In genomic region chr17:56543684-56544224, GRCm38 (mm10) we compare ENCODE assay signal across 24 mouse cellular contexts. TPM values are rescaled to one million over a fixed set of nuclear protein-coding genes. Genes with fewer than 3 reads are reported as not detected.
DNase-seq lines count a peak whose midpoint lies in the region; ATAC-seq and TF ChIP-seq lines count a peak whose summit lies in the region.
"Had no signal": no experiment of that assay in that cellular context is flagged by ENCODE, and none has a peak within 500 bp of the region (broad histone marks: within the 10 kb centered on the region; RNA-seq: fewer than 3 reads in every experiment).

No protein-coding gene starts in this region.

- no peak overlapping the region for H3K4me2 ChIP-seq in forebrain, embryonic 12.5 days
- H3K4me2 ChIP-seq in forebrain, embryonic 14.5 days (ENCODE audit: low read length) = no peak overlapping the region
- H3K4me2 ChIP-seq in stomach, postnatal 0 days (replicated peaks; ENCODE audit: low read depth) = no peak overlapping the region
- H3K4me2 ChIP-seq: limb, embryonic 12.5 days; neural tube, embryonic 13.5 days had no signal

- WGBS in forebrain, embryonic 12.5 days = 87% methylated on average over 3 of the region's 3 CpGs
- WGBS in forebrain, embryonic 14.5 days = 82% methylated on average over 3 of the region's 3 CpGs
- WGBS in stomach, postnatal 0 days = 82% methylated on average over 3 of the region's 3 CpGs

- no peak for TF ChIP-seq EP300 in stomach, postnatal 0 days (optimal IDR thresholded peaks at IDR 0.05)

- no peak overlapping the region for H3K4me3 ChIP-seq in forebrain, embryonic 12.5 days (replicated peaks)
- no peak overlapping the region for H3K4me3 ChIP-seq in forebrain, embryonic 14.5 days (ENCODE audit: low read depth, low read length)
- H3K4me3 ChIP-seq in layer of hippocampus, adult 2 months = no peak overlapping the region
- no peak overlapping the region for H3K4me3 ChIP-seq in stomach, postnatal 0 days (ENCODE audit: low read depth, low read length)
- H3K4me3 ChIP-seq: limb, embryonic 12.5 days; neural tube, embryonic 13.5 days had no signal

- H3K27ac ChIP-seq in forebrain, embryonic 12.5 days = peak overlapping the region; percentile 77; the same call in 1 of the 2 replicates
- H3K27ac ChIP-seq in forebrain, embryonic 14.5 days (ENCODE audit: low read depth, low read length) = no peak overlapping the region
- no peak overlapping the region for H3K27ac ChIP-seq in layer of hippocampus, adult 2 months
- no peak overlapping the region for H3K27ac ChIP-seq in stomach, postnatal 0 days (replicated peaks)
- H3K27ac ChIP-seq: limb, embryonic 12.5 days; macrophage had no signal

- no peaks in the 10 kb centered on the region for H3K9me3 ChIP-seq in forebrain, embryonic 12.5 days
- no peaks in the 10 kb centered on the region for H3K9me3 ChIP-seq in forebrain, embryonic 14.5 days (replicated peaks; ENCODE audit: control insufficient read depth, low read length)
- no peaks in the 10 kb centered on the region for H3K9me3 ChIP-seq in stomach, postnatal 0 days (ENCODE audit: control insufficient read depth, low read length)
- H3K9me3 ChIP-seq: G1E; limb, embryonic 12.5 days; neural tube, embryonic 13.5 days had no signal

- H3K27me3 ChIP-seq in forebrain, embryonic 12.5 days = no peaks in the 10 kb centered on the region
- no peaks in the 10 kb centered on the region for H3K27me3 ChIP-seq in forebrain, embryonic 14.5 days (replicated peaks; ENCODE audit: control insufficient read depth, insufficient read depth, low read length)
- no peaks in the 10 kb centered on the region for H3K27me3 ChIP-seq in stomach, postnatal 0 days (ENCODE audit: control insufficient read depth, insufficient read depth, low read length)
- H3K27me3 ChIP-seq: limb, embryonic 12.5 days had no signal

- peaks cover 47% of the 10 kb centered on the region for H3K4me1 ChIP-seq in forebrain, embryonic 12.5 days
- peaks cover 19% of the 10 kb centered on the region for H3K4me1 ChIP-seq in forebrain, embryonic 14.5 days (ENCODE audit: control insufficient read depth, insufficient read depth, low read length)
- H3K4me1 ChIP-seq in stomach, postnatal 0 days (replicated peaks; ENCODE audit: control insufficient read depth, insufficient read depth) = no peaks in the 10 kb centered on the region

- no peak for ATAC-seq in forebrain, embryonic 12.5 days (ENCODE audit: low FRiP score)
- no peak for ATAC-seq in forebrain, embryonic 14.5 days
- no peak for ATAC-seq in stomach, postnatal 0 days (ENCODE audit: low FRiP score, low TSS enrichment)

- TF ChIP-seq CTCF in layer of hippocampus, adult 2 months (conservative IDR thresholded peaks at IDR 0.05) = peak; percentile 55
- TF ChIP-seq CTCF in stomach, postnatal 0 days (IDR thresholded peaks at IDR 0.05; ENCODE audit: low read depth) = peak; percentile 31; the same call in 1 of the 2 replicates

- no peak for DNase-seq in forebrain, embryonic 14.5 days (ENCODE audit: low spot score)
- no peak for DNase-seq in layer of hippocampus, adult 2 months (ENCODE audit: low spot score in 2 of 2)
- no peak for DNase-seq in layer of hippocampus, postnatal 14 days (ENCODE audit: low spot score in 2 of 2)
- DNase-seq in spleen, postnatal 4 days (ENCODE audit: low spot score in 2 of 2) = peak; percentile 10 to 56
- DNase-seq in spleen, adult 18-20 months = no peak
- DNase-seq in stomach, postnatal 0 days (ENCODE audit: low spot score) = peak; percentile 12
- DNase-seq in urinary bladder, postnatal 14 days (ENCODE audit: low spot score) = no peak
- DNase-seq: adrenal gland, adult 2 months; cerebellum, adult 18-20 months; embryo, embryonic 11 days; gastrocnemius, postnatal 36 days; kidney, adult 11 months; kidney, postnatal 25 days; lung, adult 18-20 months; thymus, adult 2 months had no signal

- H3K36me3 ChIP-seq in forebrain, embryonic 12.5 days (replicated peaks) = no peaks in the 10 kb centered on the region
- no peaks in the 10 kb centered on the region for H3K36me3 ChIP-seq in forebrain, embryonic 14.5 days (ENCODE audit: control insufficient read depth, insufficient read depth, low read length)
- no peaks in the 10 kb centered on the region for H3K36me3 ChIP-seq in stomach, postnatal 0 days (ENCODE audit: control insufficient read depth, insufficient read depth, low read length)
- H3K36me3 ChIP-seq: G1E; limb, embryonic 12.5 days; neural tube, embryonic 13.5 days had no signal

- no peak overlapping the region for H3K9ac ChIP-seq in forebrain, embryonic 12.5 days
- no peak overlapping the region for H3K9ac ChIP-seq in forebrain, embryonic 14.5 days (ENCODE audit: low read length)
- no peak overlapping the region for H3K9ac ChIP-seq in stomach, postnatal 0 days (ENCODE audit: low read length)
- H3K9ac ChIP-seq: limb, embryonic 12.5 days; neural tube, embryonic 13.5 days had no signal

RNA-seq across cellular contexts. Expression of gene Gm20219, which starts 10.4 kb away (rescaled TPM):
- polyA plus RNA-seq in forebrain, embryonic 12.5 days (2016; fragmentation: Nextera tagmentation; extraction: Ambion mirVana) = 0.87 and 1.4 TPM in 2 replicates
- polyA plus RNA-seq in forebrain, embryonic 14.5 days (2014; fragmentation: Nextera tagmentation; extraction: Ambion mirVana) = 0.36 and 0.57 TPM in 2 replicates
- 1 to 10 TPM; 3.5 to 5.1 TPM for total RNA-seq in layer of hippocampus, adult 2 months (2021)
- total RNA-seq in layer of hippocampus, postnatal 14 days (2021) = 1 to 10 TPM; 1.9 to 2.1 TPM
- 15.9 and 19.2 TPM in 2 replicates for polyA plus RNA-seq in stomach, postnatal 0 days (2015; fragmentation: Nextera tagmentation; extraction: Ambion mirVana)

RNA-seq across cellular contexts. Expression of gene Znrf4, which starts 31.5 kb away (rescaled TPM):
- polyA plus RNA-seq in forebrain, embryonic 12.5 days (2016; fragmentation: Nextera tagmentation; extraction: Ambion mirVana) = not detected in 2 replicates
- 0.14 TPM in 1 of 2 replicates, not detected in the other for polyA plus RNA-seq in forebrain, embryonic 14.5 days (2014; fragmentation: Nextera tagmentation; extraction: Ambion mirVana)
- not detected for total RNA-seq in layer of hippocampus, adult 2 months (2021)
- total RNA-seq in layer of hippocampus, postnatal 14 days (2021) = not detected
- not detected in 2 replicates for polyA plus RNA-seq in stomach, postnatal 0 days (2015; fragmentation: Nextera tagmentation; extraction: Ambion mirVana)
- total RNA-seq: adrenal gland, adult 2 months; G1E; gastrocnemius, postnatal 36 days; layer of hippocampus, postnatal 36 days; monocyte, adult 5-6 weeks had no signal
- polyA plus RNA-seq: adrenal gland, adult 2 months; G1E; heart, embryonic 14.5 days; hindbrain, embryonic 11.5 days; limb, embryonic 12.5 days; macrophage; neural tube, embryonic 13.5 days had no signal

RNA-seq across cellular contexts. Expression of gene Safb2, which starts 40.6 kb away (rescaled TPM):
- polyA plus RNA-seq in forebrain, embryonic 12.5 days (2016; fragmentation: Nextera tagmentation; extraction: Ambion mirVana) = 100 and 104 TPM in 2 replicates
- polyA plus RNA-seq in forebrain, embryonic 14.5 days (2014; fragmentation: Nextera tagmentation; extraction: Ambion mirVana) = 28.7 and 36.7 TPM in 2 replicates
- total RNA-seq in layer of hippocampus, adult 2 months (2021) = 100 to 1,000 TPM; 134 to 168 TPM
- total RNA-seq in layer of hippocampus, postnatal 14 days (2021) = 100 to 1,000 TPM; 127 TPM
- 25.4 and 28.8 TPM in 2 replicates for polyA plus RNA-seq in stomach, postnatal 0 days (2015; fragmentation: Nextera tagmentation; extraction: Ambion mirVana)

RNA-seq across cellular contexts. Expression of gene Safb, which starts 40.9 kb away (rescaled TPM):
- 180 and 187 TPM in 2 replicates for polyA plus RNA-seq in forebrain, embryonic 12.5 days (2016; fragmentation: Nextera tagmentation; extraction: Ambion mirVana)
- polyA plus RNA-seq in forebrain, embryonic 14.5 days (2014; fragmentation: Nextera tagmentation; extraction: Ambion mirVana) = 57.9 and 83.5 TPM in 2 replicates
- total RNA-seq in layer of hippocampus, adult 2 months (2021) = 100 to 1,000 TPM; 162 to 193 TPM
- 100 to 1,000 TPM; 131 to 147 TPM for total RNA-seq in layer of hippocampus, postnatal 14 days (2021)
- 34.7 and 38.6 TPM in 2 replicates for polyA plus RNA-seq in stomach, postnatal 0 days (2015; fragmentation: Nextera tagmentation; extraction: Ambion mirVana)

Comparison
In these comparisons a context has a peak if more than half of its experiments do, and no peak if none do; other contexts are left out.
1. DNase-seq: peak in spleen, postnatal 4 days (2 of 2) and stomach, postnatal 0 days (single experiment); none in forebrain, embryonic 14.5 days (single experiment), layer of hippocampus, adult 2 months (0 of 2), layer of hippocampus, postnatal 14 days (0 of 2), spleen, adult 18-20 months (0 of 2) and urinary bladder, postnatal 14 days (single experiment).